In the genomic region with DNA sequence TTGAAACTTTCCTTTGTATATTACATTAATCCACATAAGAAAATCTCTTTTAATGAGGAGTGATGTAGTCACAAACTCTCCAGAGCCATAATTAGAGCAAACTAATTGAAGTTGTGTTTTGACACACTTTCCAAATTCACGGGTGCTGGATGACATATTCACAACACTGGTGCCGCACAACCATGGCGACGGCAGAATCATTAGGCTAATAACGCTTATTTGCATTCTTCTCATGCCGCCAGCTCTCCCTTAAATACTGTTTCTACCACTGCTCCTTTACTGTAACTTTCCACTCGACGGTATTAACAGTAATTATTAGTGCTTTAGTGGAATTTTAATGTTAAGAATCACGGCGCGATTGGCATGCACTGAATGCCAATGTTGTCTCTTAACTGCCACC, we compare ENCODE assay signal across 15 mouse cellular contexts.
A peak's percentile ranks its signal among the peaks of the same experiment; 100 is the strongest.
DNase-seq lines count a peak whose midpoint lies in the region; ATAC-seq and TF ChIP-seq lines count a peak whose summit lies in the region.
"Had no signal": no experiment of that assay in that cellular context is flagged by ENCODE, and none has a peak within 500 bp of the region (broad histone marks: within the 10 kb centered on the region; RNA-seq: fewer than 3 reads in every experiment).

No protein-coding gene starts in this region.

- H3K9ac ChIP-seq in midbrain, embryonic 13.5 days (replicated peaks), result no peak overlapping the region
- H3K9ac ChIP-seq in midbrain, postnatal 0 days (replicated peaks; ENCODE audit: low read length, poor library complexity, severe bottlenecking), result no peak overlapping the region
- no peak overlapping the region for H3K9ac ChIP-seq in forebrain, embryonic 15.5 days (replicated peaks)
- no peak overlapping the region for H3K9ac ChIP-seq in limb, embryonic 14.5 days (ENCODE audit: low read depth, low read length, severe bottlenecking)
- H3K9ac ChIP-seq: lung, embryonic 14.5 days; stomach, embryonic 15.5 days had no signal

- H3K4me2 ChIP-seq in midbrain, embryonic 13.5 days (replicated peaks), result no peak overlapping the region
- no peak overlapping the region for H3K4me2 ChIP-seq in midbrain, postnatal 0 days (ENCODE audit: low read depth, low read length, poor library complexity, severe bottlenecking)
- H3K4me2 ChIP-seq in forebrain, embryonic 15.5 days (replicated peaks), result no peak overlapping the region
- no peak overlapping the region for H3K4me2 ChIP-seq in limb, embryonic 14.5 days (replicated peaks; ENCODE audit: low read depth, low read length, severe bottlenecking)
- H3K4me2 ChIP-seq: liver, embryonic 11.5 days; lung, embryonic 14.5 days; stomach, embryonic 15.5 days had no signal

- DNase-seq in midbrain, postnatal 0 days (ENCODE audit: low spot score), result no peak
- DNase-seq in limb, embryonic 14.5 days (ENCODE audit: low spot score), result no peak
- DNase-seq in layer of hippocampus, adult 9-10 months (ENCODE audit: low spot score), result no peak
- DNase-seq in adrenal gland, postnatal 36 days, result no peak
- DNase-seq: adrenal gland, postnatal 14 days; cerebellum, postnatal 10 days; heart, adult 2 months; lung, embryonic 14.5 days had no signal

- ATAC-seq in midbrain, embryonic 13.5 days, result no peak
- ATAC-seq in midbrain, postnatal 0 days (ENCODE audit: low FRiP score), result no peak
- ATAC-seq in forebrain, embryonic 15.5 days (replicated peaks), result peak; percentile 69
- ATAC-seq in limb, embryonic 14.5 days (ENCODE audit: low FRiP score, low read depth), result no peak
- ATAC-seq: CD4-positive, CD25-positive, alpha-beta regulatory T cell, adult 4 months; inflammation-experienced regulatory T-cells, adult 6 months had no signal

- peaks cover 84% of the 10 kb centered on the region for H3K4me1 ChIP-seq in midbrain, embryonic 13.5 days (replicated peaks)
- peaks cover 8% of the 10 kb centered on the region; the same call in 1 of the 2 replicates for H3K4me1 ChIP-seq in midbrain, postnatal 0 days (ENCODE audit: insufficient read depth, low read length)
- peaks cover 2% of the 10 kb centered on the region; the same call in 1 of the 2 replicates for H3K4me1 ChIP-seq in embryonic fibroblast, embryonic 13.5 days (ENCODE audit: control insufficient read depth, insufficient read depth, low read length)
- H3K4me1 ChIP-seq in forebrain, embryonic 15.5 days, result peaks cover 62% of the 10 kb centered on the region
- peaks cover 75% of the 10 kb centered on the region for H3K4me1 ChIP-seq in limb, embryonic 14.5 days (ENCODE audit: control insufficient read depth, insufficient read depth, low read length)
- H3K4me1 ChIP-seq: stomach, embryonic 15.5 days had no signal

- no peaks in the 10 kb centered on the region for H3K9me3 ChIP-seq in midbrain, embryonic 13.5 days
- H3K9me3 ChIP-seq in midbrain, postnatal 0 days (ENCODE audit: low read length), result no peaks in the 10 kb centered on the region
- H3K9me3 ChIP-seq in forebrain, embryonic 15.5 days, result no peaks in the 10 kb centered on the region
- no peaks in the 10 kb centered on the region for H3K9me3 ChIP-seq in limb, embryonic 14.5 days (ENCODE audit: control insufficient read depth, low read length)
- H3K9me3 ChIP-seq: stomach, embryonic 15.5 days had no signal

- peak overlapping the region; percentile 41; the same call in 1 of the 2 replicates for H3K27ac ChIP-seq in midbrain, embryonic 13.5 days
- no peak overlapping the region for H3K27ac ChIP-seq in midbrain, postnatal 0 days (ENCODE audit: low read depth, low read length)
- peak overlapping the region; percentile 62; the same call in 1 of the 2 replicates for H3K27ac ChIP-seq in embryonic fibroblast, embryonic 13.5 days (ENCODE audit: insufficient read depth, low read length)
- peak overlapping the region; percentile 72 for H3K27ac ChIP-seq in forebrain, embryonic 15.5 days (replicated peaks)
- H3K27ac ChIP-seq in limb, embryonic 14.5 days (replicated peaks; ENCODE audit: low read depth, low read length), result peak overlapping the region; percentile 75
- H3K27ac ChIP-seq: heart, adult 2 months; stomach, embryonic 15.5 days had no signal

- WGBS in midbrain, embryonic 13.5 days, result 63% methylated on average over 11 of the region's 11 CpGs
- 54% methylated on average over 11 of the region's 11 CpGs for WGBS in midbrain, postnatal 0 days
- 14% methylated on average over 11 of the region's 11 CpGs for WGBS in forebrain, embryonic 15.5 days
- WGBS in limb, embryonic 14.5 days, result 35% methylated on average over 11 of the region's 11 CpGs

- peaks cover 23% of the 10 kb centered on the region for H3K36me3 ChIP-seq in midbrain, embryonic 13.5 days
- peaks cover 13% of the 10 kb centered on the region for H3K36me3 ChIP-seq in midbrain, postnatal 0 days (ENCODE audit: insufficient read depth, low read length)
- no peaks in the 10 kb centered on the region for H3K36me3 ChIP-seq in forebrain, embryonic 15.5 days
- peaks cover 9% of the 10 kb centered on the region; the same call in 1 of the 2 replicates for H3K36me3 ChIP-seq in limb, embryonic 14.5 days (ENCODE audit: control insufficient read depth, insufficient read depth, low read length)
- H3K36me3 ChIP-seq: stomach, embryonic 15.5 days had no signal

- no peaks in the 10 kb centered on the region for H3K27me3 ChIP-seq in midbrain, embryonic 13.5 days
- no peaks in the 10 kb centered on the region for H3K27me3 ChIP-seq in midbrain, postnatal 0 days (ENCODE audit: insufficient read depth, low read length)
- 0 out of 2 replicates have a peak, but pooled peaks cover 4% of the 10 kb centered on the region for H3K27me3 ChIP-seq in forebrain, embryonic 15.5 days
- H3K27me3 ChIP-seq in limb, embryonic 14.5 days (ENCODE audit: control insufficient read depth, insufficient read depth, low read length), result no peaks in the 10 kb centered on the region
- H3K27me3 ChIP-seq: stomach, embryonic 15.5 days had no signal

- H3K4me3 ChIP-seq in midbrain, embryonic 13.5 days (replicated peaks), result no peak overlapping the region
- H3K4me3 ChIP-seq in midbrain, postnatal 0 days (ENCODE audit: low read depth, low read length), result no peak overlapping the region
- no peak overlapping the region for H3K4me3 ChIP-seq in embryonic fibroblast, embryonic 13.5 days (ENCODE audit: insufficient read depth, low read length)
- no peak overlapping the region for H3K4me3 ChIP-seq in forebrain, embryonic 15.5 days
- H3K4me3 ChIP-seq in limb, embryonic 14.5 days (replicated peaks; ENCODE audit: low read length), result no peak overlapping the region
- H3K4me3 ChIP-seq: heart, adult 2 months; stomach, embryonic 15.5 days had no signal

- TF ChIP-seq CTCF in midbrain, postnatal 0 days (IDR thresholded peaks at IDR 0.05), result no peak
- no peak for TF ChIP-seq CTCF in embryonic fibroblast, embryonic 13.5 days (IDR thresholded peaks at IDR 0.05; ENCODE audit: borderline replicate concordance, insufficient read depth, low read length)

- TF ChIP-seq POLR2A in embryonic fibroblast, embryonic 13.5 days (IDR thresholded peaks at IDR 0.05; ENCODE audit: low read depth, low read length), result no peak
- TF ChIP-seq POLR2A in limb, embryonic 14.5 days (IDR thresholded peaks at IDR 0.05; ENCODE audit: borderline replicate concordance, extremely low read depth, insufficient read depth, insufficient read length), result no peak
